Mouse (Mus musculus) mature B cell (primary cell): ENCODE measurements around the gene Slc3a1.

ENCODE experiments used
- in situ Hi-C: fragments of 300-500 bp; cut with MboI; formaldehyde crosslinking; loops from 2 replicates; pipeline ENCODE4 v1.14.3; 2019

Gene Slc3a1

DNA sequence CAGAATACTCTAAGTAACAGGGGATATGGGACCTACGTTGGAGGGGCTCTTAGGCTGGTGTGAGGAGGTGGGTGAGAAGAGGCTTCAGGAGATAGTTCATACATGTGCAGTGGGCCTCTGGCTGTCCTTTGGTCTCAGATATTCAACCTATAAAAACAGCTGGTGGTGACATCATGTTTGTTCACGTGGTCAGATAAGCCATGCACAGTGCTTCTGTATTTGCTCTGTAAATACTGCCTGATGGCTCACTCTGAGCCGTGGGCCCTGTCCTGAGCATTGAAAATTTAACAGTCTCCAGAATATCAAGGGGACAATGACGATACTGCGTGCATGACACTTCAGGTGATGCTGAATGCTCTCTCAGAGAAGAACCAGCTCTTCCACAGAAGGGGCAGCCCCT lies 9.7 kb downstream of the Slc3a1 start:
- in situ Hi-C loops: no loop called here

DNA sequence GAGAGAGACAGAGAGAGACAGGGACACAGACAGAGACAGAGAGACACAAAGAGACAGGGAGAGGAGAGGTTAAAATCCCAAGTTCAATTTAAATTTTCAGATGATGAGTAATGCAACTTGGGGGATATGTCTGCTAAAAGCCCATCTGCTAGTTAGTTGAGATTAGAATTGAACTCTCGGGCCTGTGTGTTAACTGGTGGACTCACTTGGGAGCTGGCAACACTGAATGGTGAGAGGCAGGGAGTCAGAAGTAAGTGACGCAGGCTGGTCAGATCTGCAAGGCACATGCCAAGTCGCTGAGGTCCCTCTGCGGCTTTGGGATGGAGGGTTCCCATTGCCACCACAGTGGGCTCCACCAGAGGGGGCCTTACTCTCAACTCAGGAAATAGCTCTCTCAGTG lies 10.1 kb downstream of the Slc3a1 start:
- in situ Hi-C loops: no loop called here

DNA sequence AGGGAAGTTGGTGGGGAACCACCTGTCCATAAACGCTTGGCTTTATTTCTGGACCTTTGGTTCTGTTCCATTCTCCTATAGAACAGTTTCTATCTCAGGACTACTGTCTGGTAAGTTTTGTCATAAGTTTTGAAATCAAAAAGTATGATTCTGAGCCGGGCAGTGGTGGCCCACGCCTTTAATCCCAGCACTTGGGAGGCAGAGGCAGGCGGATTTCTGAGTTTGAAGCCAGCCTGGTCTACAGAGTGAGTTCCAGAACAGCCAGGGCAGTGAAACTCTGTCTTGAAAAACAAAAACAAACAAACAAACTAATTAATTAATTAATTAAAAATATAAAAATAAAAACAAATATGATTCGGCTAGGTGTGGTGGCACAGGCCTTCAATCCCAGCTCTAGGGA lies 10.6 kb downstream of the Slc3a1 start:
- in situ Hi-C loops: no loop called here

DNA sequence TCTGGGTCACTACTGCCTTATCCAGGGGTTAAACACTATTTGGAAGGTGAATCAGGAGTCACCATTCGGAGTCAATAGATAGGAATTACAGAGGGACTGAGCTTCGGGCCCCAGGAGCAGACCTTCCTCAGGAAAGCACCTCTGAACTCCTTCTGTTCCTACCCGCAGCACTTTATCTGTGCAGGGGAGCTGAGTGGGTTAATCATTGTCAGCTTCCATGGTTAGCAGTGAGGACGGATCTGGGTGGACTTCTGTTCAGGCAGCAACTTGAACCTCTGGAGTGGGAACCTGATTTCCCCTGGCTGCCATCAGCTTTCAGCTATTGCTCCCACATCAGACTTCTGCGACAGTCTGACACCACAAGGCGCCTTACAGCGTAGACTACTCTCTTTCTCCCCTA lies 12.7 kb downstream of the Slc3a1 start:
- in situ Hi-C loops: no loop called here

DNA sequence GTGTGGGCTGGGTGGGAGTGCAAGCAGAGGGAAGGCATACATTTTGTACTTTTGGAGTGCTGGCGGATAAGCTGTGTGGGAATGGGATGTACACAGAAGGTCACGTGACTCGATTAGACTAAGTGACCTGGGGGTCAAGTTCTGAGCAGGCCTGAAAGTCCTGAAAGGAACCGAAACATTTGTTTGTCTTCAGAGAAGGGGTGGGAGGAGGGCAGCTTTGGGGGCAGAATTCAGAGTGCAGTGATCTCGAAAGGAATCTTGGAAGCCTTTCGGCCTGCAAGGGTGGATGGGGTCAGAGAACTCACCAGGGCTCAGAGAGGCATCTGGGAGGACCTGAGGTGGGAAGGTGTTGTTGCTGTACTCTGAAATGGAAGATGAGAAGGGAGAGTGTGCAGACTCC lies 14.2 kb downstream of the Slc3a1 start:
- in situ Hi-C loops: no loop called here

DNA sequence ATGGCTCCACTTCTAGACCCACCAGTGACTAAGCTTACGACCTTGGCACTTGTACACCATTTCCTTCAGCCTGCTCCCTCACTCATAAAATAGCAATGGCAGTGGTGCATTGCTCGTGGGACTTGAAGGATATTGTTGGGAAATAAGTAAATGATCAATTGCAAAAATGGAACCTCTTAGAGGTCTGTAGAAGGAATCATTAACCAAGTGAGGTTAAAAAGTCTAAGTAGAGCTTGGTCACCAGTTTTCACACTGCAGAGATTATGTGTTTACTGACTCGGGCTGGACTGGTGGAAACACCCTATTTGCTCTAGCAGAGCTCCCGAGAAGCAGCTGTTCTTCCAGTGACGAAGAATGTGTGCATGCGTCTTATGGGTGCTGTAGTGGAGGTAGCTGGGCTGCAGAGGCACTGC lies 15.2 kb downstream of the Slc3a1 start:
- in situ Hi-C loops: no loop called here

DNA sequence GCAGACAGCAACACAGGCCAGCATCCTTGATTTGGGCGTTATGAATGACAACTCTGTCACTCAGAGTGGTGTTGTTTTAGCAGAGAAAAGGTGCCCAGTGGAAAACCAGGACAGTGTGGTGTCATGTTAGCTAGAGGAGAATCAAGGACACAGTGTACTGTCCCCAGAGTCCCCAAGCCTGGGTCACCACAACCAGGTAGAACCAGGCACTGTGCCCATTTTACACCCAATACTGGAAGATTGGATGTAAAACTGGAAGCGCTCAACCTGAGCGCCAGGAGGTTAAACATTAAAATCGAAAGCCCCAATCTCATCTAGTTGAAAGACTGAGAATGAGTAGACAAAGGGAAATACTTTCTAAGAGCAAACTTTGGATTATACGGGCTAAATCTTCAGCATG lies 16.3 kb downstream of the Slc3a1 start:
- in situ Hi-C loops: no loop called here

DNA sequence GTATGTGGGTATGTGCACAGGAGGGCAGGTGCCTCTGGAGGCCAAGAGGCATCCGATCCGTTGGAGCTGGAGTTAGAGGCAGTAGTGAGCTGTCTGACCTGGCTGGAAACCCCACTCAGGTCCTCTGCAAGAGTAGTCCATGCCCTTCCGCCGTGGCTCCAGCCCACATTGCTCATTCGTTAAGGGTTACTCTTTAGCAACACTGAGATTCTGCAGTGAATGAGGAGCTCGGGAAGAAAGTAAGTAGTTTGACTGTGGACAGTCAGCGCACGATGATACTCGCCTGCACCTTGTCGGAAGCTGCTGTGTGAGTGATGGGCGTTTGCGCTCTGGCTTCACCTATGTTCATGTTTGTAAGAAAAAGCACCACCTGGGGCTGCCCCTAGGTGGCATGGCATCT lies 17.0 kb downstream of the Slc3a1 start:
- in situ Hi-C loops: no loop called here

DNA sequence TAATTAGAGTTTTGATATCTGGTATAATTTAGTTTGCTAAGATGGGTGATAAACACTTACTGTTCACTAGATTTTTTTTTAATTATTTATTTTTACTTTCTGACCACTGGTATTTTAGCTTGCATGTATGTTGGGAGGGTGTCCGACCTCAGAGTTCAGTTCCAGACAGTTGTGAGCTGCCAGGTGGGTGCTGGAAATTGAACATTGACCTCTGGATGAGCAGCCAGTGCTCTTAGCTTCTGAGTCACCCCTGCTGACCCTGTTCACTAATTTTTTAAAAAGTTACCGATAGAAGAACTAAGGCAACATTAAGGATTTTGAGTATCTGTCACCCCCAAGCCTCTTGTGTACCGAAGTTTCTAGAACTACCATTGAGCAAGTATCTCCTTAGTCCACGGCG lies 20.2 kb downstream of the Slc3a1 start:
- in situ Hi-C loops: no loop called here

DNA sequence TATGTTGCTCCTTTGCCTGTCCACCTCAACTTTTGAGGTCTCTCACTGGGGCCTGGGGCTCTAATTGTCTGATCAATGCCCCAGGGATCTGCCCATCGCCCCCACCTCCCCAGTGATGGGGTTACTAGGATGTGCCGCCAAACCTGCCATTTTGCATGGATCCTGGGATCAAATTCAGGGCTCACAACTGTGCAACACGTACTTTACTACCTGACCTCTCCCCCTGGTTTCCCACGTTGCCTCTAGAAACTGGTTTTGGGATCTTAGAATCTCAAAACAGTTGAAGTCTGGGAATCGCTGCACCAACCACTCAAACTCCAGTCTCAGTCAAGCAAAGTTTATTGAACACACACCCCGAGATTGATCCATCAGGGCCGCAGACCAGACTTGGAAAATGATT lies 30.1 kb downstream of the Slc3a1 start:
- in situ Hi-C loops: no loop called here

DNA sequence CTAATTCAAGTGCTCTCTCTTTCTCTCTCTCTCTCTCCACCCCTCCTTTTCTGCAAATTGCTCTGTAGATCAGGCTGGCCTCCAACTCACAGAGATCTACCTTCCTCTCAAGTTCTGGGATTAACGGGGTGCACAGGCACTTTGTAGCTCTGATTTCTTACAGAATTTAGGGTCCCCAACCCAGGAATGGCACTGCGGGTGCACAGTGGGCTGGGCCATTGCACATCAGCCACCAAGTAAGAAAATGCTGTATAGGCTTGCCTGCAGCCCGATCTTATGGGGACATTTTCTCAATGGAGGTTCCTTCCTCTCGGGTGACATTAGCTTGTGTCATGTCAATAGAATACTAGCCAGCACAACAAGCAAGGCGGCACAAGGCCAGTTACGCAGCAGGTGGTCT lies 31.0 kb downstream of the Slc3a1 start:
- in situ Hi-C loops: no loop called here

DNA sequence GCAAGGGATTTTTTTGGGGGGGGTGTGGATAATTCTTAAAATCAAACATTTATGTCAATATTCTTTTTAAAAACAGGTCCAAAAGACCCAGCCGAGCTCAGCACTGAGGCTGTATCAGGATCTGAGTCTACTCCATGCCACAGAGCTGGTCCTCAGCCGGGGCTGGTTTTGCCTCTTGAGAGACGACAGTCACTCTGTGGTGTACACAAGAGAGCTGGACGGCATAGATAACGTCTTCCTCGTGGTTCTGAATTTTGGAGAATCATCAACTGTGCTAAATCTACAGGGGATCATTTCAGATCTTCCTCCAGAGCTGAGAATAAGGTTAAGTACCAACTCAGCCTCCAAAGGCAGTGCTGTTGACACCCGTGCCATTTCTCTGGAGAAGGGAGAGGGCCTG lies 35.4 kb downstream of the Slc3a1 start:
- in situ Hi-C loops: no loop called here

DNA sequence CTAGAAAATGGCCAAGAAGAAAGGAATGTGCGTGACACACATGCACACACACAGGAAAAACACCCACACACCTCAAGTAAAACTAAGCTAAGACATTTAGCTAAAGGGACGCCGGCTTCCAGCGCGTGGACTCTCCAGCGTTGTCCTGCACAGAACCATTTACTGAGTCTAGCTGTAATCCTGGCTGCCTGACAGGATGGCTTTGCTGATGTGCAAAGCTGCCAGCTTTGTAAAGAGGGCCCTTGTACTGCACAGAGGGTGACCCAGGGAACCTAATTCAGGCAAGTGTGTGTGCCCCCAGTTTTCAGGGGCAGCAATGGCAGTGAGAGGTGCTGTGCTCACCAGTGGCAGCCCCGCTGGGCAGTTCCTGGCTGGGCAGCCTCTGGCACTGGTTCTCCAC lies 39.2 kb downstream of the Slc3a1 start:
- in situ Hi-C loops: no loop called here

DNA sequence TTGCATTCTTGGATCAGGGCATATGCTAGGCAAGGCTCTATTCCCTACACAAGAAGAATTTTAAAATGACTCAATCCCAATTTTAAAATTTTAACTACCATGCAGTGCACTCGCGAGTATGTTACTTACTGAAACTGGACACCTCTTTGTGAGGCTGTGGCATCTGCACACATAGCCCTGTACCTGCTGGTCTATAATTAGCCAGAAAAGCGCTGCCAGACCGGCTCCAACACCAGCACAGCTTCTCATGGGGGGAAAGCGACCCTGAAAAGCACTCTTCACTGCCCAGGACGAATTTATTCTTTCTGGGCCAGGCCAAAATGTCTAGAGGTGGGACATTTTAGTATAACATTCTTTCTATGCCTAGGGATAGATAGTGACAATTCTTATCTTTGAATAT lies 42.5 kb downstream of the Slc3a1 start:
- in situ Hi-C loops: no loop called here

DNA sequence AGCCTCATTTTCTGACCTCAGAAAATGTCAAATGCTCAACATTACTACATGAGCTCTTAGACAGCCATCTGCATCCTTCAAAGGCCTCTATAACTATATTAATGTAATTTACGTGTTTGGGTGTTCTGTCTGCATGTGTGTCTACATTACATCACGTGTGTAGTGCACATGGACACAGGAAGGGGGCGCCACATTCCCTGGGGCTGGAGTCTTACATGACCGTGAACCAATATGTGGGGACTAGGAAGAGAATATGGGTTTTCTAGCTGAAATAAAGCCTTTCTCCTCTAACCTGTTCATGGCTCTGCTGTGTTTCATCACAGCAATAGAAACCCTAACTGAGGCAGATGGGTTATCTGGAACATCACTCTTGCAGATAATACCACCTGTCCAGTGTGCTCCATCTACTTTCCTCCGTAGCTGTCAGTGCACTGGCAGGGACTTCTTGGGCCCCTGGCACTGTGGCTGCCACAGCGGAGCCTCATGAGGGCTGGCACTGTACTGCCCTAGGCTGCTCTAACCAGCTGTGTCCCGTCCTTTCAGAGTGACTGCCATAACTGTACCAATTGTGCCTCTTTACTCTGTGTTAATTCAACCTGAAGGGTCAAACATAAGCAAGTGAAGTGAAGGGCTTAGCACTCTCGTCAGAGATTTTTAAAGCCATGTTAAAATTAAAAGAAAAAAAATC lies 43.1 kb downstream of the Slc3a1 start:
- in situ Hi-C loops: no loop called here

DNA sequence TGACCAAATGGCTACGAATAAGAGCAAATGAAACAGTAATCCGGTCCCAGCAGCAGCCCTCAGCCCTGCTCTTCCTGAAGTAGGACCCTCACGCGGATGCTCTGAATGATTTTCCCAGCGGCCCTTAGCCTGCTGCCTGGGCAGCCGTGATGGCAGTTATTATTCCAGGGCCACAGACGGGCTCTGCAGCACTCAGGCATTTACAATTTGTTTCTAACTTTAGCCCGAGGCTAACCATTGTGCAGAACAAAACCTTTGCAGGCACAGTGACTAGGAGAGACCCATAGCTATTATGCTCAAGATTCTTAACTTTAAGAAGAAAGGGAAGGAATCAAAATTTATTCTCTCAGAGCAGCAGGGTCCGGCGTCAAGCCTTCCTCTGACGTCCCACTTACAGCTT lies 44.2 kb downstream of the Slc3a1 start:
- in situ Hi-C loops: no loop called here

DNA sequence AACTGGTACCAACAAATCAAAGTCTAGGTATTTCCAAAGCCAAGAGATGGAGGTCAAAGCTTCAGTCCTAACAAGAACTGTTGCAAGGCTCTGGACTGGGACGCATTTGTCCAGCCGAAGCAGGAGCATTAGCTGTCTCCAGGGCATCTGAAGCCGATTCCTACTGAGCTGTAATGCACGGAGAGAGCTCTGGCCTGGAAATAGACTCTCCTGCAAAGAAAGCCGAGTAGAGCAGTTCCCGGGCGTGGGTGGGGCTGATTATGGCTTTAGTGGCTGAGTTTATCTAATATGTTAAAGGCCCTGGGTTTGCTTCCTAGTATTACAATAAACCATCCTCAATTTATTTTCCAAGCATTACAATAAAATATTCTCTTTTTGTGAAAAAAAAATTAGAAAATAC lies 45.0 kb downstream of the Slc3a1 start:
- in situ Hi-C loops: no loop called here

DNA sequence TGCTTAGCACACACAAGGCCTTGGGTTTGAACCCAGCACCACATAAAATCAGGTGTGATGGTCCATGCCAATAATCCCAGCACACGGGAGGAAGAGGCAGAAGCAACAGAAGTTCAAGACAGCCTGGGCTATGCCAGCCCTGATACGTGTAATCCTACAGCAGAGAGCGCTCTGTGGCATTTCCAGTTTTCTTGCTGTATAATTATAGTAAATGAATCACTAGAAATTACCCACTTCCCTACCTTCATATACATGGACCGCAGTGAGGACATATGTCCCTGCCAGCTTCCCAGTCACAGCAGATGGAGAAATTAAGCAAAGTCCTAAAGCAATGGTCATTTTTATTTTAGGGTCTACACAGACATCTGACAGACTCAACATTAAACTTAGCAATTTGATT lies 45.9 kb downstream of the Slc3a1 start:
- in situ Hi-C loops: no loop called here

DNA sequence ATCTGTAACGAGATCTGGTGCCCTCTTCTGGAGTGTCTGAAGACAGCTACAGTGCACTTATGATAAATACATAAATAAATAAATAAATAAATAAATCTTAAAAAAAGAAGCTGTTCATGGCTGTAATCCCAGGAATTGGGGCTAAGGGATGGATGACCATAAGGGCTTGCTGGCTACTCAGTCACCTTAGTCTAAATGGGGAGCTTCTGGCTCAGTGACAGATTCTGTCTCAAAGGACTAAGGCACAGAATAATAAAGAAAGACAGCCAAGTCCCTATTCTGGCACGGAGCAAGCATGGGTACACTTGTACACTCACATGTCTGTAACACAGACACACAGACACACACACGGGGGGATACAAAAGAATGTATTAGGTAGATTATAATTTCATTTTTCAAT lies 51.1 kb downstream of the Slc3a1 start:
- in situ Hi-C loops: no loop called here

DNA sequence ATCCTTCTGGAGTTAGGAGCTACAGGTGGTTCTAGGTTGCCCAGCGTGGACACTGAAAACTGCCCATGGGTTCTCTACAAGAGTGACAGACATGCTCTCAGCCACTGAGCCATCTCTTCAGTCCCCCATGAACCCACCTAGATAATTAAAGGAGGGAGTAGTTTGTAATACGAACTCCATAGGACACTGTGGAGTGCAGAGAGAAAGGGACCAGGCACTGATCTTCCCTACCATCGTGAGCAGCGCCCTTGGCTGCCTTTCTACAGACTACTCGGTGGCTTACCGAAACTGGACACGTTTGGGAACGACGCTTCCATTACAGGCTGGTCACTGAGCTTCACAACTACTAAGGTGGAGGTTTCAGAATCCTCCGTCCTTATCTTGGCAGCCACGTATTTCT lies 52.6 kb downstream of the Slc3a1 start:
- in situ Hi-C loops: no loop called here

DNA sequence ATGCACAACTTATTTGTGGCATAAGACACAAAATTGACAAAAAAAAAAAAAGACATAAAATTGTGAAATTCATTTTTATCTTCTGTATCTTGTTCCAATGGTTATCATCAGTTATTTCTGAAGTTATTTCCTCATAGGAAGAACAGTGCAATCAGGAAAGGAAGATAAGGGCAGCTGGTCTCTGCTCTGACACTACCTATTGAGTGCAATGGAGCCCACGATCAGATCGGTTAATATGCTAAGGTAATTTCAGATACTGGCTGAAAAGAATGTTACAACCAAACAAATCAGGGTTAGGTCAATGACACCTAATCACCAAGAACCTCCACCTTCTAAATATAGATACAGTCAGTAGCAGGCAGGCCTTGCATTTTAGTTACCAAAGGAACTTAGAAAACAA lies 57.2 kb downstream of the Slc3a1 start:
- in situ Hi-C loops: no loop called here

DNA sequence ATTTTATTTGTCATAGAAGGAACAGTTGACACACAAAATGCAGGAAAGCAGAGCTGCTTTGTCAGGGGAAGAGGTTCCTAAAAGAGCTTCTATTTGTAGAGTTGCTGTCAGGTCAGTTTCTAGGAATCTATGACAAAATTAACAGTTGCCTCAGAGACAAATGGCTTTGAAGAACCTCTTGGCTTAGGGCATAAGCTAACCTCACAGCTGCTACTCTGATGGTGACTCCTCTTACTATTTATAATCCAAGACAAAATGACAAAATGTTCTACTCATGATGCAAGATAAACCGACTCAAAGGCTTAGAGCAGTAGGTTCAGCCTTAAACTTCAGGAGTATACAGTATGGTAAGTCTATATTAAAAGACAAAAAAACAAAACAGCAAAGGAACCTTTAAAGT lies 58.3 kb downstream of the Slc3a1 start:
- in situ Hi-C loops: no loop called here

DNA sequence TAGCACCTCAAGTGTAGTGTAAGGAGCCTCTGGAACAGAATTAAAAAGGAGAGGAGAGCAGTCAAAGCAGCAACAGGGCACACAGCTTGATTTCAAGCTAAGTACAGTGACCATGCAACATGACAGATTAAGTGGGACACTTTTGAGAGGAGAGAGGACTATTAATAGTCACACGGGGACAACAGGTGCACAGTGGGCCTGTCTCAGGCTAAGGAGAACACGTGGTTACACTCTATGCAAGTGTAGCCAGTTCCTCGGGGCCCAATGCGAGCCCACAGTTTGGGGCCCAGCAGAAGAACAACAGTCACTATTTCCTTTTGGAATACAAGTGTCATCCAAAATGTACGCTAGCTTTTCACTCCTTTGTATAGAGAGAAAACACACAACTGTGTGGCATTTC lies 59.4 kb downstream of the Slc3a1 start:
- in situ Hi-C loops: no loop called here

DNA sequence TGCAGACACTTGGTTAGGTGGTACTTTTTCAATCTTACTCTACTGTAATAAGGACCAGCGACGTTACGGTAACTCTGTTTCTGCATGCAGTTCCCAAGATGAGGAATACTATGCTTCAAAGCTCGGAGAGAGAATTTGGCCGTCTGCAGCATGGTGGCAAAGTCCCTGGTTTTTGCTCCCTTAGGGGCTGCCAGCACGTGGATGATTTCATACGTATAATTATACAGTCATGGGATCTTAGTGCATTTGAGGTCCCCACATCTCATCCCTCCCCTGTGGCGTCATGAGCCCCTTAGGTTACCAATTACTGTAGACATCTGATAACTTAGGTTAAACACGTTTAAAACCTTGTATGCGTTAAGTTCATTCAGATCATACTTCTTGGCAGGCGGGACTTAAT lies 60.2 kb downstream of the Slc3a1 start:
- in situ Hi-C loops: no loop called here

DNA sequence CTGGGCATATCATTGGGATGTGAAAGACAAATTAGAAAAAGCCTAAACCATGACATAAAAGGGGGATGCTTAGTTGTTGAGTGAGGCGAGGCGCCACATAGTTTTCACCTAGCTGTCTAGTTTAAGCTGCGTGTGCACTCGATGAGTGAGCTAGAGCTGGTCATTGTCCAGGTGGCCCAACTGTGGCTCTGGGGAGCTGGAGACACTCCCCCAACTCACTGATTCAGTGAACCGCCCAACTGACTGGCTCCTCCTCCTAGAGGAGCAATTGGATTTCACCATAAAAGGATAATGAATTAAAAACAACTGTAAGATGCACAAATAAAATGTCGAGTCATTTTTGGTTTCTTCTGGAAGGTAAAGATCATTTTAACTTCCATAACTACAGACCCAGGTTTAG lies 60.8 kb downstream of the Slc3a1 start:
- in situ Hi-C loops: no loop called here
